Mouse (Mus musculus) lung, postnatal 10 days (tissue): Measurements from ENCODE around the gene Nop16.
"Not testable (repeated sequence)": the region's sequence is repeated elsewhere in the genome, so short reads cannot be mapped to it uniquely, and the experiment has no call there.

Experiments used
- DNase-seq: peaks from one replicate; pipeline ENCODE4 v3.0.0; 2021

Nop16 gene

DNA sequence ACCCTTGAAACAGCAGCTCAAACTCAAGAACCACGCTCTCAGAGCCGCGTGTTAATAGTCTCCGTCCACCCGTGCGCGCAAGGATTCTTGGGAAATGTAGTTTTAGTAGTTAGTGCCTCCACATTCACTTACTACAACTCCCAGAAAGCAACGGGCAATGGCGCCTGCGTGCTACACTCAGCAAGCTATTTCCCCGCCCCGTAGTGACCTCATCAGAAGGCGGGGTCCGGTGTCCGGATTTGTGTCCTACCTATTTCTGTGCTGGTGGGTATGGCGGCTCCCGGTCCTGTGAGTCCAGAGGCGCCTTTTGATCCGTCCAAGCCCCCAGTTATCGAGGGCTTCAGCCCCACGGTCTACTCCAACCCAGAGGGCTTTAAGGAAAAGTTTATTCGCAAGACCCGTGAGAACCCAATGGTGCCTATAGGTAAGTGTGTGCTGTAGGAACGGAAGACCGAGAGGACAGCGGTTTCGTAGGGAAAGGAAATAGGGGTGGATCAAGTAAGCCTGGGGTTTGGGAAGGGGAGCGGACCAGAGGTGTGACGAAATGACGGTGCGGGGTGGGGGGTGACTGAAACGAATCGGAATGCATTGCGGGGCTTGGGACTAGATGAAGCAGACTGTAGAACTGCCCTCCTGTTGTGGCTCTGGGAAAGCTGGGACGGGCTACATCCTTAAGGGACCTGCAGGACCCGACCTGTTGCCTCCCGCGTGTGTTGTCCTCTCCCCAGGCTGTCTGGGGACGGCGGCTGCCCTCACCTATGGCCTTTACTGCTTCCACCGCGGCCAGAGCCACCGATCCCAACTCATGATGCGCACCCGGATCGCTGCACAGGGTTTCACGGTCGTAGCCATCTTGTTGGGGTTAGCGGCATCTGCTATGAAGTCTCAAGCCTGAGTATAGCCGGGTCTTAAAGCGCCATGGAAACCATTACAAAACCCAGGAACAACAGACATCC lies at the start of gene Nop16, which contains the start of gene Higd2a:
Gene Nop16 (minus strand): TSS at position 95 of the 956 bp plus-strand sequence.
Gene Higd2a (plus strand): TSS at position 212 of the 956 bp plus-strand sequence.
- peak; percentile 99 for DNase-seq

- no peak for DNase-seq
These were observed 45.1 kb upstream of the Nop16 start for GRCm38 (mm10) chr13:54635011-54635410.

DNA sequence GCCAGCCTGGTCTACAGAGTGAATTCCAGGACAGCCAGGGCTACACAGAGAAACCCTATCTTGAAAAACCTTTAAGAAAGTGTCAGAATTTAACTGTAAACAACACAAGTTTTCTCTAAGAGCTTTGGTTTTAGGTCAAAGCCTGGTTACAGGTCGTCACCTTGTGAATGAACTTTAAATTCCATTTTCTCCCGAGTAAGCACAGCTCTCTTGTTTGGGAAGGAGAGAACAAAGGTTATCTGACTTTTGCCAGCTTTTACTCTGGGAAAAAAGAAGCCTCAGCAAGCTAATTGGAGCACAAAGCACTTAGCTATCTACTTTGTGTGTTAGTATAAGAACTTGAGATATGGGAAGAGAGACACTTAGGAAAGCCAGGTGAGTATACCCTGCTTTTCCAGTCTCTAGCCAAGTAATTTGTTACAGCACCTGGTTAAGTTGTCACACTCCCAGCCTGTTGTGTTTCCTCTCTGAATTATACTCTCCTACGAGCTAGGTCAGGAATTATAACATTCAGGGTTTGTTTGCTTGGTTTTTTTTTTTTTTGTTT lies 42.9 kb upstream of the Nop16 start:
- no peak for DNase-seq

- DNase-seq, result peak; percentile 65
These were observed 39.2 kb upstream of the Nop16 start for GRCm38 (mm10) chr13:54629128-54629527.

- DNase-seq, result peak; percentile 28
These were observed 32.2 kb upstream of the Nop16 start for GRCm38 (mm10) chr13:54621960-54622521.

- DNase-seq, result peak; percentile 98
These were observed 31.5 kb upstream of the Nop16 start, which contains the start of gene Faf2 for GRCm38 (mm10) chr13:54621155-54621932. Gene Faf2, plus strand, starts transcription at chr13:54621784.

DNA sequence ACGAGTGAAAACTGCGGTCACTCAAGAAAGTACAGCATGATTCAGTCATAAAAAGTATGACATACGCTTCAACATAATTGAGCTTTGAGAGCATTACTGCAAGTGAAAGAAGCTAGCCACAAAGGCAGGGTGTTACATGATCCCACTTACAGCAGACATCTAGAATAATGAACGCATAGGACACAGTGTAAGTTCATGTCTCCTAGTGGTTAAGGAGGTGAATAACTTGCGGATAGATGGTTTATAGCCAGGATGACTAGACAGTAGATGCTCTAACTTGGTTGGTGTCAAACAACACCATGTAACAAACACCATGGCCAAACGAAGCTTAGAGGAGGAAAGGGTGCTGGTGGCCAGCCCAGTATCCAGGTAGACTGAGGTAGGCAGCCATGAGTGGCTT lies 27.1 kb upstream of the Nop16 start:
- DNase-seq, result no peak

DNA sequence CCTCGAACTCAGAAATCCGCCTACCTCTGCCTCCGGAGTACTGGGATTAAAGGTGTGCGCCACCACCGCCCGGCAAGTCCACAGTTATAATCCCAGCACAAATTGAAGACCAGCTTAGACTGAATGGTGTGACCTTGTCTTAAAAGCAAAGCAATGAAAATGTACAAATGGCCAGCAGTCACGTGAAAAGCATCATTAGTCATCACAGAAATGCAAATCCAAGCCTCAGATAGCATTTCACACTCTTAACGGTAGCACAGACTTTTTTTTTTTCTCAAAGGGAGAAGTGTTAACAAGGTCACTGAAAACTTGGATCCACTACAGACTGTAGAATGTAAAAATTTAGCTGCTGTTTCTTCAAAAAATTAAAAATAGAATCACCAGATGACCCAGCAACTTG lies 26.4 kb upstream of the Nop16 start:
- DNase-seq, result no peak

DNA sequence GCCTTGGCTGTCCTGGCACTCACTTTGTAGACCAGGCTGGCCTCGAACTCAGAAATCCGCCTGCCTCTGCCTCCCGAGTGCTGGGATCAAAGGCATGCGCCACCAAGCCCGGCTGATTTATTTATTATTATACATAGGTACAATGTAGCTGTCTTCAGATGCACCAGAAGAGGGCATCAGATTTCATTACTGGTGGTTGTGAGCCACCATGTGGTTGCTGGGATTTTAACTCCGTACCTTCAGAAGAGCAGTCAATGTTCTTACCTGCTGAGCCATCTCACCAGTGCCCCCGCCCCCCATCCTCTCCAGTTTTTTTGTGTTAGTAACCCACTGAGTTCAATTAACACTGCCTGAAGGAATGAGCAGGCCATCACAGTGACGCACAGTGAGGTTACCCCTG lies 23.3 kb upstream of the Nop16 start:
- DNase-seq, result not testable (repeated sequence)

GRCm38 (mm10) chr13:54610972-54611754 lies 21.3 kb upstream of the Nop16 start, which contains the start of gene Cltb:
Gene Cltb, minus strand, starts transcription at chr13:54611344.
- peak; percentile 92 for DNase-seq

GRCm38 (mm10) chr13:54610613-54610971 lies 20.7 kb upstream of the Nop16 start:
- no peak for DNase-seq

GRCm38 (mm10) chr13:54609301-54609700 lies 19.4 kb upstream of the Nop16 start:
- DNase-seq, result no peak

GRCm38 (mm10) chr13:54608666-54609065 lies 18.8 kb upstream of the Nop16 start:
- DNase-seq, result peak; percentile 43

GRCm38 (mm10) chr13:54608002-54608401 lies 18.1 kb upstream of the Nop16 start:
- no peak for DNase-seq

- DNase-seq, result no peak
These were observed 17.3 kb upstream of the Nop16 start for GRCm38 (mm10) chr13:54607204-54607603.

- DNase-seq, result no peak
These were observed 15.5 kb upstream of the Nop16 start for GRCm38 (mm10) chr13:54605426-54605825.

DNA sequence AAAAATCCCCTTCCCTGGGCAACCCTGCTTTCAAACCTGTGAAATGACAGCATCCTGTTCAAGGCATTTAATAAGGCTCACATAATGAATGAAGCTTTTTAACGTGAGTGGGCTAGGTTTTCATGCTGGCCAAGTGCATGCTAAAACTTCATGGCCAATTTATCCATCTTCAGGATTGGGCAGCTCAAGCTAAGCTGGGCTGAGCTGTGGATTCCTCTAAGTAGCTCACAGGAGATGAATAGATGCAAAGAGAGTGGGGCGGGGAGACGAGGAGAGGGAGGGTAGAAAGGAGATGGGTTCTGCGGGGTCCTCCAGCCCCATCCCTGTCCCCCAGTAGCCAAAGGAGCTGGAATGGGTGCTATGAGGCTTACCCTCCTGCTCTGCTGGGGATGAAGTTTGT lies 14.3 kb upstream of the Nop16 start:
- DNase-seq, result no peak

DNA sequence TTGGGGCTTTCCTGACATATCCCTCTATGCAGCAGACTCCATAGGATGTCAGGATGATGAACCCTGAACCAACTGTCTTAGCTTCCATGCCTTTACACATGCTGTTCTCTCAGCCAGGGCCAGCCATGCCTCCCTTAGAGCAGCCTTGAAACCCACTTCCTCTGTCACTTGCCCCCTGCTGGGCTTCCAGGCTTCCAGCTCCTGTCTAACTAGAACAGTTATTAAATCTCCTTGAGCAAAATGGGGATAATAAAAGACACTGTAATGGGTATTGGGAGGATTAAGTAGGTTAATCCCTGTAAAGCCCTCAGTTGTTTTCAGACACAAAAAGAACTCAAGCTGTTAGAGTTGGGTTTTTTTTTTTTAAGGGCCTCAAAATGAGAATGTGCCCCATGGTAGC lies 13.6 kb upstream of the Nop16 start:
- DNase-seq, result no peak

DNA sequence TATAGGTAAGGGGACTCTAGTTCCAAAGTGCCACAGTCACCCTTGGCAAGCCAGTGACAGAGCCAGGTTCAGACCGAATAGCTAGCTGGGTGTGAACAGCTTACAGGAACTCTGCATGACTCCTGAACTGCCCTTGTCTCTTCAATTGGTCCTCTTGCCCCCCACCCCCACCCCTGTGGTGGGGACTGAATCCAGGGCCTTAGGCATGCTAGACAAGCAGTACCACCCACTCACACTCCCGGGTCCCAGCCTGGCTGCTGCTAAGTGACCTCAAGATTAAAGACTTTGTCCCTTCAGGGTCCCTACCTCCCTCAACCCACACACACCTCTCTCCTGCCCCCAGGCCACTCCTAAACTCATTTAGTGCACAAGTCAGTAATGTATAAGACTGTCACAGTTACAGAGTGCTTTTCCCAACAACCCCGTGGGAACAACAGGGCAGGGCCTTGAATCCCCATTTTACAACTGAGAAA lies 12.8 kb upstream of the Nop16 start:
- DNase-seq, result no peak

- DNase-seq, result no peak
These were observed 8.8 kb upstream of the Nop16 start for GRCm38 (mm10) chr13:54598622-54599143.

DNA sequence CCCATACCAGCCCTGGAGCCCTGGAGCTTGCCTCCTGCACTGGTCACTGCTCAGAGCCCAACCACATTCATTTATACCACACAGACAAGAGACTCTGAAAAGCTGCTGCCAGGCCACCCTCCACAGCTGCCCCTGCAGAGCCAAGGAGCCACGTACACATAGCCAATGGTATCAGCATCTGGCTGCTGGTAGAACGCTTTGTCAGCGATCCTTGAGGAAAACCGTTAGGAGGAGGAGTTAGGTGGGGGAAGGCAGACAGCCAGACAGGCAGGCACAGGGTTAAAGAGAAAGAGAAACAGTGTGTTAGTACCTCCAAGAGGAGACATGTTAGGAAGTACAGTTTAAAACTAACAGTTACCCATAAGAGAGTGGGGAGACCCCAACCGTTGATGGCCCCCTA lies 7.0 kb upstream of the Nop16 start:
- DNase-seq, result no peak
